Mouse (Mus musculus) liver, adult 2 months (tissue): Measurements from ENCODE around the gene Bcl2l11.

ENCODE experiments used
- CTCF ChIP-seq: fragments of 200-500 bp; IDR thresholded peaks from 2 replicates; pipeline ENCODE4 v1.5.1; 2011; ENCODE audit warnings: low read depth, low read length, control low read depth
- POLR2A ChIP-seq: fragments of 200-500 bp; IDR thresholded peaks from 2 replicates; pipeline ENCODE4 v1.6.1; 2011; ENCODE audit warnings: low read length, control low read depth; ENCODE audit not compliant: insufficient read depth; ENCODE audit errors: extremely low read depth

DNA sequence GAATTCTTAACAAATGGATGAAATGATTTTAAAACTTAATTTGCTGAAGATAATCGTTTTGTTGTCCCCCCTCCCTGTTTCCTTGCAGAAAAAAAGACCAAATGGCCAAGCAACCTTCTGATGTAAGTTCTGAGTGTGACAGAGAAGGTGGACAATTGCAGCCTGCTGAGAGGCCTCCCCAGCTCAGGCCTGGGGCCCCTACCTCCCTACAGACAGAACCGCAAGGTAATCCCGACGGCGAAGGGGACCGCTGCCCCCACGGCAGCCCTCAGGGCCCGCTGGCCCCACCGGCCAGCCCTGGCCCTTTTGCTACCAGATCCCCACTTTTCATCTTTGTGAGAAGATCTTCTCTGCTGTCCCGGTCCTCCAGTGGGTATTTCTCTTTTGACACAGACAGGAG lies 2.7 kb downstream of the Bcl2l11 start:
- TF ChIP-seq CTCF (no peak), POLR2A (no peak)
